Mouse (Mus musculus) heart, postnatal 36 days (tissue): ENCODE data around the gene Chrna3. TPM values are rescaled to one million over a fixed set of nuclear protein-coding genes. Genes with fewer than 3 reads are reported as not detected.

Experiments
- DNase-seq, 2 experiments: peaks; one replicate each; pipeline ENCODE4 v3.0.0; 2021 to 2022
- intact Hi-C: fragments of 180-260 bp; cut with DNase I; formaldehyde crosslinking; loops from one replicate; pipeline ENCODE4 v1.15.1; 2025
- total RNA-seq, 2 experiments: library from RNA; stranded (reverse); gene quantifications; 2 replicates each; pipeline ENCODE4 v1.2.3; 2021

Chrna3 gene
- not detected for total RNA-seq

DNA sequence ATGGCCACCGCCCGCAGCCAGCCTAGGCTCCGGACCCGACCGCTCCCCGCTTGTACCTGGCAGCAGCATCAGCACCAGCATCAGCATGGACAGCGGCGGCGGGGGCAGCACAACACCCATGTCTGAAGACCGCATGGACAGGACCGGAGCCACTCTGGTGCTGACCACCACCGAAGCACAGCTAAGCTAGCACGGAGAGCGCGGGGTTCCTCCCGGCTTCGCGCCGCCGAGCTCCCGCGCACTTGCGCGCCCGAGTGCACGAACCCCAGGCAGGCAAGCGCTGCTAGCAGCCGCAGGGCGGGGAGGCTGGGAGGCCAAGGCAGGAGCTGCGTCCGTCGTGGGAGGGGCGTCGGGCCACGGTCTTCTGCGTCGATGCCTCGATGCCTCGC is at the start of gene Chrna3:
Gene Chrna3, minus strand, starts transcription at position 288 of the 389 bp plus-strand sequence.
- no peak for DNase-seq
- intact Hi-C loops, result no loop called here

GRCm38 (mm10) chr9:55067965-55068265 is 41.6 kb upstream of the Chrna3 start:
- no peak for DNase-seq
- intact Hi-C loops, result no loop called here

- intact Hi-C loops, result no loop called here
- DNase-seq, result no peak
Measured at GRCm38 (mm10) chr9:55067260-55067964, 41.0 kb upstream of the Chrna3 start.

GRCm38 (mm10) chr9:55065241-55065640 is 38.9 kb upstream of the Chrna3 start:
- intact Hi-C loops, result no loop called here
- DNase-seq, result no peak

DNA sequence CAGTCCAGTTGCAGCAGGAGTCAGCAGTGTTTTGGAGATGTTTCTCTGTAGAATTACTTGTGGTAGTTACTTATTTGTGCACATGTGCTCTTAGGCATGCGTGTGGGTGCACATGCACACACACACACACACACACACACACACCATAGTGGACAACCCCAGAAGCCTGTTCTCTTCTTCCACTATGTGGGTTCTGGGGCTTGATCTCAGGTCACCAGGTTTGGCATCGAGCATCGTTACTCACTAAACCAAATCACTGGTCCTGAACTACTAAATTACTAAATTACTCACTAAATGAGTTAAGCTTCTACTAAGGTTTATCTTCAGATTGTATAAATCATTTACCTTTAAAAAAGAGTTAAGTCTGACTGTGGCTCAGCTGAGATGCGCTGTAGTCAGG is 31.7 kb upstream of the Chrna3 start:
- no peak for DNase-seq
- intact Hi-C loops, result no loop called here

GRCm38 (mm10) chr9:55055386-55055930 is 29.1 kb upstream of the Chrna3 start:
- no peak for DNase-seq
- intact Hi-C loops, result no loop called here

DNA sequence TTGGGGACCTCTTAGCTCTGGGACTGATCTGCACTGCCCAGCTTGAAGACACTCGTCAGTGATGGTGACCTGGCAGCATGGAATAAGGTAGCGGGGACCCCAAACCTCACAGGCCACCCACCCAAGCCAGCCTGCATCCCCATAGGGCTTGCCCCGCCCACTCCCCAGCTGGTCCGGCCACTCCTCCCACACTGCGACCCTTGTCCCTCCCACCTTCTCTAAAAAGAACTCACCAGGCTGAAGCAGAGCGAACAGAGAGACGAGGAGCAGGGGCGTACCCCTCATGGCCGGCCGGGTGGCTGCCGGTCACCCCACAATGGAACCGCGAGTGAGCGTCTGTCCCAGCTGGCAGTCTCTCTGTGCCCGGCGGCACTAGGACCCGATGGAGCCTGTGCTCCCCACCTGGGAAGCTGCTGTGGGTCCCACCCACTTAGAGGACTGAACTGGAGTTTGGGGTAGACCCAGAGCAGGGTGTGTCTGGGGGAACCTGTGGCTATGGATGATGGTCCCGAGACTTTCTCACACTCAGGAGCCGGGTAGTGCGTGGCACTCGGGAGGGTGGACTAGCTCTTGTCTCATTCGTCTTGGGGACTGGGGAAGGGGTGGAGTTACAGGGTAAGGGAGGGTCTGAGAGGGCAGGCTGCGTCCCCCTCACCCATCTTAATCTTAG is 22.0 kb upstream of the Chrna3 start, which contains the start of gene Chrnb4:
Gene Chrnb4, minus strand, starts transcription at position 569 of the 670 bp plus-strand sequence.
- intact Hi-C loops, result no loop called here
- no peak for DNase-seq

GRCm38 (mm10) chr9:55046764-55047163 is 20.4 kb upstream of the Chrna3 start:
- no peak for DNase-seq
- intact Hi-C loops, result no loop called here

DNA sequence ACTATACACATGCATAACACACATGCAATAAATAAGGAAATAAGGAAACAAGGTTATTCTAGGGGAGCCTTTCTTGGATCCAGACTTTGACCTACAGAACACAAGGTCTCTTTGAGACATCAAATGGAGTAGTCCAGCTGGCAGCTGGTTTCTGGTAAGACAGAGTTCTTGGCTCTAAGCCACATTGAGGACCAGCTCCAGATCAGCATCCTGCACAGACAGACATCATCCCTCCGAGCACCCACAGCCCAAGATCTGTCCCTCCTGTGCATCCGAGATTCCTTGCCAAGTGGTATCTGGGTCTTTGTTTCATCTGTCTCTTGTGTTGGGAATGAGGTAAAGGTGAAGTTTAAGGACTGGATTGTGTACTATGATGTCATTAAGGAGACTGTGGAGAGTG is 18.6 kb upstream of the Chrna3 start:
- DNase-seq, result no peak
- intact Hi-C loops, result no loop called here

DNA sequence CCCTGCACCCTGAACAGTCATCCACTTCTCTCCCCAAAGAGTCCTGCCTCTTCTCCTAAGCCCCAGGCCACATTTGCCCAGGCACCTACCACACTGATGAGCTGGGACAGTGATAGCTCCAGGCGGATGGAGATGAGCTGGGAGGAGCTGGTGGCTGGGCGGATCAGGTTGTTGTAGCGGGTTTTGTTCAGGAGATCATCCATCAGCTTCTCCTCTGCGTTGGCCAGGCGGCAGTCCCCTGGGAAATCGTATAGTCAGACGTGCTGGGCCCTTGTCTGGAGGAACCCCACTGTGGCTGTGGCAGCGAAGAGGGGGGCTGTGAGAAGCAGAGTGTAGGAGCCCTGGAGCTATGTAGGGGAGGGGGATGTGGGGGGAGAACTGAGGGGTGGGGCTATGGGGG is 17.3 kb upstream of the Chrna3 start:
- intact Hi-C loops, result no loop called here
- DNase-seq, result no peak

GRCm38 (mm10) chr9:55041389-55041788 is 15.0 kb upstream of the Chrna3 start:
- DNase-seq, result no peak
- intact Hi-C loops, result no loop called here

GRCm38 (mm10) chr9:55039983-55040382 is 13.6 kb upstream of the Chrna3 start:
- intact Hi-C loops, result no loop called here

DNA sequence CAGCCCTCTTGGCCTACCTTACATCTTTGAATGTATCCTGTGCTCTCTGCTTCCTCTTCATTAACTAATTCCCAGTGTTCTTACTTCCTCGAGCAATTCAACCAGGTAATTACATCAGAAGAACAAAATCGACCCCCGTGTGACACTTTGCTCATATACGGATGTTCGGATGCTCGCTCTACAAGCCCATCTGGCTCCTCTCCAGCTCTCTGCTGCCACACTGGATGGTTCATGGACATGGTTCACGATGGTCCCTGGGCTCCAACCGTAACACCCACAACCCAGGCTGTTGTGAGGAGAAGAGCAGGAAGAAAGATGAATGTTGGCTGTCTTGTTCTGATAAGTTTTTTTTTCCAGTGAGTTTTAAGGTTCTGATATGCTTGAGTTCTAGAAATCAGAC is 12.6 kb upstream of the Chrna3 start:
- DNase-seq, result no peak
- intact Hi-C loops, result no loop called here

More at GRCm38 (mm10) chr9:55039983-55040382, 13.6 kb upstream of the Chrna3 start:
- DNase-seq, result no peak

DNA sequence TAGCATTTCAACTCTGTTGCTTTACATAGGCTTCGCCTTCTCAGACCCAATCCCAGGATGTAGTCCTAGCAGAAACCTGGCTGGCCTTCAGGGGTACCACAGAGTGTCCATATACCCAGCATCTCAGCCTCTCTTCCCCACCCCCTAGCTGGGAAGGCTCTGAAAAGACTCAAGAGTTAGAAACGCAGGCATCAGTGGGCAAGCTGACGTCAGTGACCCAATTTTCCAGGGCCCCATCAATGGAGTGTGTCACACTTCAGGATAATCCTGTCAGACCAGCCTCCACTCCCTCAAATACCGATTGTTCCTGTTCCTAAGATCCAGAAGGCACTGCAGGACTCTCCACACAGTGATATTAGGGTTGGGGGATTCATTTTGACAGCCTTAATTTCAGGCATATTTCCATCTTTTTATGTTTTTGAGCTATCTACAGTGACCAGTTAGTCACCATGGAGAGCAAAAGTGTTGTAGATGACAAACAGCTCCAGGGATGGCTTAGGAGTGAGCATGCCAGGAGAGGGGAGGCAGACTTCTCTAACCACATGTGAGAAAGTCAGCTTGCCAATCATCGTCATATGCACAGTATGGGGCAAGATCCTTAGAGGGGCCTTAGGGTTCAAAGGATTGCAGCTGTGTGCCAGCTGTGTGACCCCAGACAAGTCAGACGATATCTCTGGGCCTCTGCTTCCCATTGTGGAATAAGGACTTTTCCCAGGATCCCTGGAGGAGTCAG is 5.2 kb upstream of the Chrna3 start:
- no peak for DNase-seq
- intact Hi-C loops, result no loop called here

DNA sequence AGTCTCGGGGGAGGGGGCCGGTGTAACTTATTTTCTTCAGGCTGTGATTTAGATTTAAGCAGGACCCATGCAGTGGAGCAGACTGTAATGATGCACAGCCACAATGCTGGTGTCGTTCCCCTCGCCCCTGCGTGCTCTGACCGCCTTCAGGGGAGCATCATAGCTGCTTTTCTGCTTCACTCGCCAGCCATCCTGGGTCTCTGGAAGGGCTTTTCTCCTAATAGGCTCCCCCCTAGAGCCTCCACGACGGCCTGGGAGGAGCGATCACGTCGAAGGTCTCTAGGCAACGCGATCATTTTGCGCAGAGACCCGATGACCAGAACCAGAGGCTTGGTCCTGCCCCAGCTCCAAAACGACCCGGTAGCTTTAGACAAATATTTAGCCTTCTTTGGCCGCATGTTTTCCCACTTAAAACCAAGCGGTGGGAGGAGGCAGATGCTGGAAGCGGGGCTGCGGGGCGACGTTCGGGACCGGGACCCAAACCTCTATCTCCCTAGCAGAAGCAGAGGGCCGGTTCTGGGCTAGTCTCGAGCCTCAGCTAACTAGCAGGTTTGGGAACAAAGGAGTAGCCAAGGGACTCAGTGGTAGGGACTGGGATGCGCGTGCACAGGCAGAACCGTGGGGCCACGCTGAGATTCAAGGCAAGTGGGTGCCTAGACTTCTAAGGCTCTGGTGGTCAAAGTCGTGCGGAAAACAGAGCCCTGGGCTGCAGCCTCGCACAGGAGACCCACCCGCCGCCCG is 658 bp downstream of the Chrna3 start:
- intact Hi-C loops, result no loop called here
- no peak for DNase-seq

GRCm38 (mm10) chr9:55023902-55024583 is 2.3 kb downstream of the Chrna3 start:
- intact Hi-C loops, result loop anchor here (1.0 kb wide), 2 partner anchors 86 to 287 kb away; no protein-coding TSS in a partner anchor
- peak; percentile 78 to 86 for DNase-seq

- DNase-seq, result no peak
- intact Hi-C loops, result no loop called here
Measured at GRCm38 (mm10) chr9:55023326-55023725, 3.0 kb downstream of the Chrna3 start.

GRCm38 (mm10) chr9:55016926-55017325 is 9.4 kb downstream of the Chrna3 start:
- intact Hi-C loops, result no loop called here
- DNase-seq, result no peak

DNA sequence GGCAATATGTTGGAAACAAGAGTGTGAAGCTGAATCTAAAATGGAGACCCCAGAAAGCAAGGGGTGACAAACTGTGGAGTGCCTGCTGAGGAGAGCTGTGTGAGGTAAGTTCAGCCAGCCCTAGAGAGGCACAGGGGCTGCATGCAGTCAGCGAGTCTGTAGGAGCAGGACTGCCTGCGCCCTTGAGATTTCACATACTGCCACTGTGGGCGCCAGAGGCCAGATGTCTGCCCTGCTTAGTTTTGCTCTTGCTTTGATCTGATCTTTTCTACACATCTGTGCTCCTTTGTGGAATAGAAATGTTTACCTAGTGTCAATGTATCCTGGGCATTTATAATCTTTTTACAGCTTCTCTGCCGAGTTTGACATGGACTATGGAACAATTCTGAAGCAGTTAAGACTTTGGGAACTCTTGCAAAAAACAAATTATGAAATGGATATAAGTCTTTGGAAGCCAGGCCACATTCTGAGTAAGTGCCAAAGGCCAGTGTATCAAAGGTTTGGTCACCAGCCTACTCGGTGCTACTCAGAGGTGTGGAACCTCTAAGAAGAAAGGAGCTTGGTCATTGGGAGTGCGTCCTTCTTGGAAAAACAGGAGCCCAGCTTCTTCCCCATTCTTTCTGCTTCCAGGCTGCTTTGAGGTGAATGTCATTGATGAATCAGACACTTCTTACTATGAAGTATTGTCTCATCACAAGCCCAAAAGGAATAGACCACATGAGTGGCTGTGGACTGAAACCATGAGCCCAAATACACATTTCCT is 15.6 kb downstream of the Chrna3 start:
- DNase-seq, result no peak

More for the DNA sequence above, 15.6 kb downstream of the Chrna3 start:
- intact Hi-C loops, result no loop called here
